Mouse (Mus musculus) thymus, adult 2 months (tissue): ENCODE results near the gene Ap3d1. TPM values are rescaled to one million over a fixed set of nuclear protein-coding genes. Genes with fewer than 3 reads are reported as not detected.

Source experiments
- DNase-seq: peaks from one replicate; pipeline ENCODE4 v3.0.0; 2021
- H3K27ac ChIP-seq: fragments of 200-500 bp; 2 replicates; pipeline ENCODE4 v1.5.1; 2012; ENCODE audit warnings: low read length, control low read depth; ENCODE audit not compliant: control insufficient read depth, insufficient read depth
- H3K27me3 ChIP-seq: fragments of 200-500 bp; 2 replicates; pipeline ENCODE4 v1.6.1; 2012; ENCODE audit warnings: mild to moderate bottlenecking, low read length, moderate library complexity, mixed read lengths; ENCODE audit not compliant: control insufficient read depth, insufficient read depth
- H3K36me3 ChIP-seq: fragments of 200-500 bp; 2 replicates; pipeline ENCODE4 v1.6.1; 2012; ENCODE audit warnings: mild to moderate bottlenecking, low read length, moderate library complexity; ENCODE audit not compliant: control insufficient read depth, insufficient read depth
- H3K4me1 ChIP-seq: fragments of 200-500 bp; replicated peaks from 2 replicates; pipeline ENCODE4 v1.6.1; 2012; ENCODE audit warnings: low read length; ENCODE audit not compliant: control insufficient read depth, insufficient read depth
- H3K4me3 ChIP-seq: fragments of 200-500 bp; 2 replicates; pipeline ENCODE4 v1.5.1; 2012; ENCODE audit warnings: mild to moderate bottlenecking, low read length, control low read depth, moderate library complexity; ENCODE audit not compliant: control insufficient read depth, insufficient read depth
- CTCF ChIP-seq: fragments of 200-500 bp; IDR thresholded peaks from 2 replicates; pipeline ENCODE4 v1.5.1; 2012; ENCODE audit warnings: mild to moderate bottlenecking, control low read depth, low read length, moderate library complexity, borderline replicate concordance; ENCODE audit not compliant: control insufficient read depth, poor library complexity, insufficient read depth; ENCODE audit errors: extremely low read depth
- POLR2A ChIP-seq: fragments of 200-500 bp; IDR thresholded peaks from 2 replicates; pipeline ENCODE4 v1.6.1; 2012; ENCODE audit warnings: mild to moderate bottlenecking, low read length, control low read depth, moderate library complexity; ENCODE audit not compliant: control insufficient read depth, poor library complexity, insufficient read depth; ENCODE audit errors: extremely low read depth
- WGBS: fragments of 180-500 bp; shearing (Covaris S2); methylation state at CpG from one replicate; pipeline ENCODE4 v1.1.7; 2018; 5-methylcytosine and 5-hydroxymethylcytosine counted together
- polyA plus RNA-seq: library from polyadenylated mRNA; depleted of rRNA; stranded (reverse); fragments of >200 nt; gene quantifications from 2 replicates; pipeline ENCODE4 v1.2.3, GENCODE M21; 2012

The Ap3d1 gene
- polyA plus RNA-seq, 1 experiment = 195 TPM

GRCm38 (mm10) chr10:80701721-80702535 lies 40.1 kb downstream of the Ap3d1 start, which contains the start of the genes Mob3a and Izumo4:
TSS of gene Mob3a (minus strand) at chr10:80701977.
TSS of gene Izumo4 (plus strand) at chr10:80702184.
- H3K27me3 ChIP-seq = no peaks in the 10 kb centered on the region
- under 1% methylated on average over 59 of the region's 59 CpGs for WGBS
- TF ChIP-seq POLR2A (peak; percentile 16; the same call in 1 of the 2 replicates), CTCF (peak; percentile 63; the same call in 1 of the 2 replicates)
- H3K4me3 ChIP-seq = peak within 1 kb of the TSS; percentile 71
- H3K36me3 ChIP-seq = 0 out of 2 replicates have a peak, but pooled peaks cover under 1% of the 10 kb centered on the region
- H3K4me1 ChIP-seq = peaks cover 39% of the 10 kb centered on the region
- peak; percentile 98 for DNase-seq
- peak within 1 kb of the TSS; percentile 94 for H3K27ac ChIP-seq

- Histone ChIP-seq H3K36me3 (no peaks in the 10 kb centered on the region), H3K27me3 (no peaks in the 10 kb centered on the region), H3K4me3 (peak overlapping the region; percentile 52), H3K4me1 (peaks cover 51% of the 10 kb centered on the region), H3K27ac (peak overlapping the region; percentile 94)
- 2% methylated on average over 4 of the region's 4 CpGs for WGBS
- TF ChIP-seq POLR2A = no peak
- no peak for TF ChIP-seq CTCF
- peak; percentile 66 for DNase-seq
Measured at GRCm38 (mm10) chr10:80700732-80701131, 41.3 kb downstream of the Ap3d1 start.

GRCm38 (mm10) chr10:80700038-80700504 lies 42.0 kb downstream of the Ap3d1 start:
- Histone ChIP-seq H3K4me1 (peaks cover 55% of the 10 kb centered on the region), H3K27me3 (no peaks in the 10 kb centered on the region), H3K36me3 (no peaks in the 10 kb centered on the region), H3K27ac (peak overlapping the region; percentile 94), H3K4me3 (peak overlapping the region; percentile 52)
- no peak for TF ChIP-seq POLR2A
- no peak for TF ChIP-seq CTCF
- peak; percentile 25 for DNase-seq
- 10% methylated on average over 7 of the region's 7 CpGs for WGBS

- TF ChIP-seq POLR2A = no peak
- TF ChIP-seq CTCF = no peak
- peak; percentile 34 for DNase-seq
- WGBS = 54% methylated on average over 9 of the region's 9 CpGs
- peak overlapping the region; percentile 77 for H3K27ac ChIP-seq
- H3K4me3 ChIP-seq = peak overlapping the region; percentile 7
- no peaks in the 10 kb centered on the region for H3K36me3 ChIP-seq
- H3K4me1 ChIP-seq = peaks cover 68% of the 10 kb centered on the region
- no peaks in the 10 kb centered on the region for H3K27me3 ChIP-seq
Measured at GRCm38 (mm10) chr10:80698605-80699004, 43.5 kb downstream of the Ap3d1 start.

- H3K4me3 ChIP-seq = no peak overlapping the region
Measured at GRCm38 (mm10) chr10:80697812-80698211, 44.3 kb downstream of the Ap3d1 start.

GRCm38 (mm10) chr10:80697393-80697787 lies 44.7 kb downstream of the Ap3d1 start:
- Histone ChIP-seq H3K27me3 (no peaks in the 10 kb centered on the region), H3K4me3 (no peak overlapping the region), H3K27ac (peak overlapping the region; percentile 77), H3K36me3 (no peaks in the 10 kb centered on the region), H3K4me1 (peaks cover 70% of the 10 kb centered on the region)
- TF ChIP-seq CTCF (no peak), POLR2A (no peak)
- no peak for DNase-seq
- 73% methylated on average over 8 of the region's 8 CpGs for WGBS

More at GRCm38 (mm10) chr10:80697812-80698211, 44.3 kb downstream of the Ap3d1 start:
- TF ChIP-seq POLR2A (no peak), CTCF (no peak)
- 48% methylated on average over 9 of the region's 9 CpGs for WGBS
- Histone ChIP-seq H3K27ac (peak overlapping the region; percentile 77), H3K36me3 (no peaks in the 10 kb centered on the region), H3K4me1 (peaks cover 68% of the 10 kb centered on the region), H3K27me3 (no peaks in the 10 kb centered on the region)
- peak; percentile 30 for DNase-seq
